Mouse (Mus musculus) A20 (cell line): ENCODE results near the gene Cdk14.
A peak's percentile ranks its signal among the peaks of the same experiment; 100 is the strongest.
"Not testable (repeated sequence)": the region's sequence is repeated elsewhere in the genome, so short reads cannot be mapped to it uniquely, and the experiment has no call there.

Experiments
- DNase-seq: peaks from one replicate; pipeline ENCODE4 v3.0.0-alpha.2; 2011; ENCODE audit warnings: low read depth, low spot score

Cdk14 gene

DNA sequence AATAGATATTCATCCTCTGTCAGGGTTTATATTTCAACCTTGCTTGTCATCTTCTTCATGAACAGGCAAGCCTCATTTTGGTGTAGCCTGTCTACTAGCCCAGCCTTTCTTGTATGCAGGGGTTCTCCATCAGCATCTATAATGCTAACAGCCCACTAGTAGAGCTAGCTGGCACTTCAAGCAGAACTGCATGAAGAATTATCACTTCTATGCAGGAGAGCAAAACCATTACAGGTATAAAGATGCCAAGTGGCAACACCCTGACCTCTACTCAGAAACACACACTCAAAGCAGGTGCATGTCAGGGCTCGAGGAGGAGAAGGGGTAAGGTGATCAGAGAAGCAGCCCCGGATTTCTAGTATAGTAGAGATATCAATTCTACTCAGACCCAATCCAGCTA, 155.4 kb downstream of the Cdk14 start:
- DNase-seq = no peak

- no peak for DNase-seq
These were observed 158.3 kb downstream of the Cdk14 start for GRCm38 (mm10) chr5:5261725-5262296.

DNA sequence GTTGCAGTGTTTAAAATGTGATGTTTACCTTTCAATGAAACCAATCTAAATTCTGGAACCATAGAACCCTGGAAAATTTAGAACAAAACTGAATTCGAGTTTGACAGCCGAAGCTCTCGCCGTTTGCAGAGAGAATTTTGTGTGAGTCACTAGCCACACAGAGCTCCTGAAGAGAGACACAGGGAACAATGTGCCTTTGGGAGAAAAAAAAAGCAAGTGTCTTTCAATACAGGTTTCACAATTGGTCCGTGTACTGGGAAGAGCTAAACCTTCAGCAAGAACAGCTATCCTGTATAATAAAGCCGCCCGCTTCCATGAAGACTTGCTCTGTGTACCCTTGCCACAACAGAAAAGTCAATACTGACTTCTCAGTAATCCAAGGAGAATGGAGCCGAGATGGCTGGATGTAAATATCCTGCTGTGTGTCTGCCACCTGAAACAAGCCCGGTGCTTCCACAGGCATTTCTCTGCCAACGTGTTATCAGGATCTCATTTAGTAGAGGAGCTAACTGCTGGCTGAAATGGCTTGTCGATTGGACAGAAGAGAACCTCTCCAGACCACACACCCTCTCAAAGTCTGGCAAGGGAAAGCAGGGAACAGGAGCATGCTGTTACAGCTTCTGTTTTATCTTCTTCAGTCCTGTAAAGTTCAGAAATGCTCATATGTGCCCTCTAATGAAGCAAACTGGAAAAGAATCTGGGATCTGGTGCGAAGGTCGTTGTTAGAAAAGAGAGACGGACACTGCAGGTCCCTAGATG, 159.0 kb downstream of the Cdk14 start:
- no peak for DNase-seq

DNA sequence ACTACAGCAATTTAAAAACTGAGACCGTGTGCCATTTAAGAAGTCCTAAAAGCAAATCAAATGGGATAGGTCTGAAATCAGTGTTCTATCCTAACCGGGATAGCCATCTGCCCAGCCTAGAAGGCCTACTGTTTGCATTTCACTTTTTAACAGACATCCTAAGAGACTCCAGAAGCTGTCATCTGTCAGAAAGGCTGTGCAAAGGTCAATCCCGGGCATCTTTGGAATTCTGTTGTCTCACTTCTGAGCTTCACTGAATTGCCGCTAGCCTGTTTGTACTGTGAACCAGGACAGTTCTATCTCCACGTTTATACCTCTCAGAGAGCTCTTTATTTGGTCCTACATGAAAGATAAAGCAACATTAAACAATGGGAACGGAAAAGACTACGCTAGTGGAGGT, 159.8 kb downstream of the Cdk14 start:
- DNase-seq = no peak

- no peak for DNase-seq
These were observed 165.7 kb downstream of the Cdk14 start for GRCm38 (mm10) chr5:5254391-5254790.

GRCm38 (mm10) chr5:5253177-5253576, 166.9 kb downstream of the Cdk14 start:
- DNase-seq = no peak

- DNase-seq = no peak
These were observed 172.4 kb downstream of the Cdk14 start for GRCm38 (mm10) chr5:5247671-5248070.

- DNase-seq = no peak
These were observed 173.5 kb downstream of the Cdk14 start for GRCm38 (mm10) chr5:5246534-5247175.

- no peak for DNase-seq
These were observed 174.9 kb downstream of the Cdk14 start for GRCm38 (mm10) chr5:5245182-5245581.

- no peak for DNase-seq
These were observed 176.5 kb downstream of the Cdk14 start for GRCm38 (mm10) chr5:5243648-5244047.

DNA sequence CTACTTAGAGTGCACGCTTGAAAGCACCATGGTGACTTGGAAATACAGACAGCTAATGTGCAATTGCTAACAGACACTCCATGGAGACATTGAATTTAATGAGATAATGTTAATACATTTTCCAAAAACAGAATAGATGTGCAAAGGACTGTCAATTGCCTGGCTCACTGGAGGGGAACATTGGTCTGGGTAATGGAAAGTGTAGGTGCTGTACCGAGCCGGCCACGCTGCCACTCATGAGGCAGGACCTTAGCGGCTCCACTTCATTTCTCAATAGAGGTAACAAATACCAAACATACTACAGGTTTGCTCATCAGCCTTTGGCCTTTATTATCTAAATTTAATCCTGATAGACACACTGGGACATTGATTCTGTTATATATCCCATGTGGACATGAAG, 177.4 kb downstream of the Cdk14 start:
- no peak for DNase-seq

DNA sequence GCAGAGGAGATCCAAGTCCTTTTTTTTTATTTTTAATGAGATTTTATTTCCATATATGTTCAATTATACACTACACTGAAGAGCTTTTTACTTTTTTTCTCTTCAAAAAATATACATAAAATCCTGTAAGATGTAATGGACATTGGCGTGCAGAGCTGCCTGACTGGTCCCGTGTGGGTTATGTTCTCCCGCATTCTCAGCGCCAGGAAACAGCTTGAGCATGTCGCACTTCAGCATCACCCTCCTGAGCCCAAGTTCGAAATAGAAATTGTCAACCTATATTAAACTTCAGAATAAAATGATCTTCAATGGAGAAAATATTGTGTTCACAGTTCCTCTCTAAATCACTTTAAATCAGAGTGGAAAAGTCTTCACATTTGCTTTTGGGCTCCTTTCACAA, 179.0 kb downstream of the Cdk14 start:
- DNase-seq = no peak

GRCm38 (mm10) chr5:5240121-5240520, 180.0 kb downstream of the Cdk14 start:
- DNase-seq = no peak

GRCm38 (mm10) chr5:5234935-5235334, 185.2 kb downstream of the Cdk14 start:
- not testable (repeated sequence) for DNase-seq

GRCm38 (mm10) chr5:5226966-5227365, 193.1 kb downstream of the Cdk14 start:
- DNase-seq = no peak

- DNase-seq = no peak
These were observed 208.4 kb downstream of the Cdk14 start for GRCm38 (mm10) chr5:5211780-5212135.

GRCm38 (mm10) chr5:5211034-5211779, 208.9 kb downstream of the Cdk14 start:
- no peak for DNase-seq

GRCm38 (mm10) chr5:5208016-5208415, 212.1 kb downstream of the Cdk14 start:
- no peak for DNase-seq

DNA sequence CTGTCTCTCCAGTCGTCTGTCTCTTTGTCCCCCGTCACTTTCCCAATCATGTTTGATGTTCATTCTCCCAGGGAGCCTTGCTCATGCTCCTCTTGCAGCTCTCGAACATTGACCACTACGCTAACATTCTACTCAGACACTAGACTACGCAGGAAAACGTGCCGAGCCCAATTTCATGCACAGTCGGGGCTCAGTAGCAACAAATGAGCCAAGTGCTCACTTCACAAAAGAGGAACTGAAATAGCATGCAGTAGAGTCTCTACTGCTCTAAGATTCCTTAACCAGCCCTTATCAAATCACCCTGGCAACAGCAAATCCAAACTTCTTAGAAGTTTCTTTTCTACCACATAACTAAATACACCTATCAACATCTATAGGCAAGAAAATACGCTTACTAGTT, 214.1 kb downstream of the Cdk14 start:
- DNase-seq = peak; percentile 40

DNA sequence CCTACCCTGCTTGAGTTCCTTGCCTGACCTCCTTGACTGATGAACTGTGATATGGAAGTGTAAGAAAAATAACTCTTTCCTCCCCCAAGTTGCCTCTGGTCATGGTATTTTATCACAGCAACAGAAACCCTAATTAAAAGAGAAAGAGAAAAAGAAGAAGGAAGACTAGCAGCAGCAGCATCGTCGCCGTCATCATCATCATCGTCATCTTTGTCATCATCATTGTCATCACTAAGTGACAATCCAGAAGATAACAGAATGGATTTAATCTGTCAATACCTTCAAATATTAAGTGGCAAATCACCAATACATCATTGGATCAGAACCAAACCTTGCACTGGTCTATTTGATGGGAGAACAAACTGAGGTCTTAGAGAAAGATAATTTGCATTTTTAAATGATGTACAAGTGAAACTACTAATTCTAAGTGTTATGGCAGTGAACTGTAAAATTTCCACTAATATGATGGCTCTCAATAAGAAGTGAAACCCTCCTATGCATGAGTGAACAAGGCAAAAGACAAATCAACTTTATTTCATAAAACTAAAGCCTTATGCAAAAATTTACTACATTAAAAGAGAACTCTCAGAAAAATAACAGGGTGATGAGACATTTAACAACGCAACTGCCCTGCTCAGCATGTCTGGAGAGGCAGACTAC, 225.4 kb downstream of the Cdk14 start:
- no peak for DNase-seq

GRCm38 (mm10) chr5:5189590-5189989, 230.5 kb downstream of the Cdk14 start:
- DNase-seq = no peak
